Mouse (Mus musculus): ENCODE data around the gene Man2a1.

DNA sequence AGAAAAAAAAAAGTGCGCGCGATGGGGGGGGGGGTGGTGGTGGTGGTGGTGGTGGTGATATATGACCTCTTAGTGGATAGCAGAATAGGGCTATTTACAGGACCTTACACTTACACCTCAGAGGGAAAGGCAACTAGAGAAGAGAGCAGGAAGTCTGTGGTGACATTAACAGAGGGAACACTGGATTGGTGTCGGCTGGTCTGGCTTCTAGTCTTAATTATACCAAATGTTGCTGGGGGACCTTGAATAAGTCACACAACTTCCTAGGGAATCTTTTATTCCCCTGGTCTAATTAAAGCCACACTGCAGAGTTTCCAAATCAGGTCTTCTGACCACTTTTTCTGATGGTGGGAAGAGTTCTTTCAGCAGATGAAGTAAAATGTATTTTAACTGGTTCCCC, 163.0 kb downstream of the Man2a1 start:
- TF ChIP-seq CTCF (IDR thresholded peaks at IDR 0.05; ENCODE audit: borderline replicate concordance, control insufficient read depth, extremely low read depth, insufficient read depth, low read length, poor library complexity) (no peak), POLR2A (IDR thresholded peaks at IDR 0.05; ENCODE audit: control insufficient read depth, extremely low read depth, insufficient read depth, low read length, poor library complexity) (no peak)
